Mouse (Mus musculus): ENCODE data around the gene Prrt4.

DNA sequence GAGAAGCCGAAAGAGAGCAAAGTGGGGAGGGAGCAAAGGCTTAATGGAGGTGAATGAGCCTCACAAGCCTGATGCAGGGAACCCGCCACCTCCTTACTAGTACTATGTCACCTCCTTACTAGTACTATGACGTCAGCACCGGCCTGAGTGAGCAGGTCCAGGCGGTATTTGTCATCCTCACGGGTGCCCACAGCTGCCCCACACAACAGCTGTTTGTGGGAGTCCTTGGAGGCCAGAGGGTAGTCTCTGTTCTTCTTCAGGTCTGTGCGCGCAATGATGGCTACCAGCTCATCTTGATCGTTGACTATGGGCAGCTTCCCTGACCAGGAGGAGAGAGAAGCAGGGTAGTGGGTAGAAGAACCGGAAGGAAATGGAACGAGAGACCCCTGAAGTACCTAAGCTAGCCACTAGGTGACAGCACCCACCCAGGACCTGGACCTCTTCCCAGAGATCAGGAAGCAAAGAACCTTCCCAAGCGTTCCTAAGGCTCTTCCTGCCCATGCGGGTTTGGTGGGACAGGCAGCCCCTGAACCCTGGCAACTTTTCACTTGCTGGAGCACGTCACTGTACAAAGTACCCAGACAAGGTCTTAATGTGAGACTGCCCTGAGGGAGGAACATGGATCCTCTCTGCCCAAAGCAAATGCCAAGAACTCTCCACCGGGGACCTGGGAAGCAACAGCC, 25.7 kb upstream of the Prrt4 start:
- peak; percentile 87 for TF ChIP-seq CTCF (conservative IDR thresholded peaks at IDR 0.05; ENCODE audit: insufficient read depth, insufficient read length, low read depth, low read length)
- TF ChIP-seq POLR2A (IDR thresholded peaks at IDR 0.05; ENCODE audit: low read depth, low read length): no peak
